Comparison of ENCODE assay signal across 7 mouse cellular contexts in genomic region chr4:123254617-123255016, GRCm38 (mm10). TPM values are rescaled to one million over a fixed set of nuclear protein-coding genes. Genes with fewer than 3 reads are reported as not detected.
A peak's percentile ranks its signal among the peaks of the same experiment; 100 is the strongest.
DNase-seq lines count a peak whose midpoint lies in the region; ATAC-seq and TF ChIP-seq lines count a peak whose summit lies in the region.

No protein-coding gene starts in this region.

- H3K36me3 ChIP-seq in intestine, embryonic 16.5 days (ENCODE audit: control insufficient read depth, insufficient read depth, low read length): no peaks in the 10 kb centered on the region

- H3K4me2 ChIP-seq in intestine, embryonic 16.5 days (ENCODE audit: low read depth, low read length): no peak overlapping the region

- H3K9me3 ChIP-seq in intestine, embryonic 16.5 days (ENCODE audit: control insufficient read depth, low read length): no peaks in the 10 kb centered on the region

- H3K4me1 ChIP-seq in intestine, embryonic 16.5 days (ENCODE audit: control insufficient read depth, insufficient read depth, low read length): no peaks in the 10 kb centered on the region

- WGBS in intestine, embryonic 16.5 days: 14% methylated on average over 5 of the region's 5 CpGs

- H3K4me3 ChIP-seq in layer of hippocampus, adult 2 months: no peak overlapping the region
- H3K4me3 ChIP-seq in intestine, embryonic 16.5 days (ENCODE audit: low read length): no peak overlapping the region

- peak; percentile 72; the same call in 1 of the 2 replicates for ATAC-seq in intestine, embryonic 16.5 days

- H3K27ac ChIP-seq in layer of hippocampus, adult 2 months: no peak overlapping the region
- H3K27ac ChIP-seq in intestine, embryonic 16.5 days (ENCODE audit: low read length): no peak overlapping the region

- DNase-seq in layer of hippocampus, adult 2 months (ENCODE audit: low spot score in 2 of 2): peak; percentile 58 to 67
- no peak for DNase-seq in layer of hippocampus, postnatal 25 days (ENCODE audit: extremely low spot score in 1 of 2, low spot score in 1 of 2)
- peak; percentile 43 for DNase-seq in MEL-GATA-1-ER (ENCODE audit: extremely low read depth, low read depth)
- peak; percentile 53 for DNase-seq in c-Kit-positive CD71-positive TER-119-positive erythroid progenitor cells, embryonic 14.5 days (ENCODE audit: low spot score)
- DNase-seq in skeletal muscle tissue, adult 2 months (ENCODE audit: low read depth, low spot score): peak; percentile 59
- no peak for DNase-seq in right cerebral cortex, postnatal 4 days

- H3K9ac ChIP-seq in intestine, embryonic 16.5 days (ENCODE audit: low read depth, low read length): no peak overlapping the region

- H3K27me3 ChIP-seq in intestine, embryonic 16.5 days (replicated peaks; ENCODE audit: control insufficient read depth, insufficient read depth, low read length): no peaks in the 10 kb centered on the region

- peak; percentile 84 for TF ChIP-seq CTCF in layer of hippocampus, adult 2 months (conservative IDR thresholded peaks at IDR 0.05)

RNA-seq across cellular contexts. Expression of gene Pabpc4, which starts 7.5 kb away (rescaled TPM):
- 10 to 100 TPM; 45.9 to 47.6 TPM for total RNA-seq in layer of hippocampus, adult 2 months (2021)
- total RNA-seq in layer of hippocampus, postnatal 25 days (2021): 10 to 100 TPM; 46.3 to 46.5 TPM
- 31.6 and 36.7 TPM in 2 replicates for polyA plus RNA-seq in intestine, embryonic 16.5 days (2015; fragmentation: Nextera tagmentation; extraction: Ambion mirVana)

RNA-seq across cellular contexts. Expression of gene Heyl, which starts 21.3 kb away (rescaled TPM):
- 1 to 10 TPM; 3.1 to 3.3 TPM for total RNA-seq in layer of hippocampus, adult 2 months (2021)
- 1 to 10 TPM; 3.9 to 4.8 TPM for total RNA-seq in layer of hippocampus, postnatal 25 days (2021)
- polyA plus RNA-seq in intestine, embryonic 16.5 days (2015; fragmentation: Nextera tagmentation; extraction: Ambion mirVana): 10.7 and 12.0 TPM in 2 replicates

RNA-seq across cellular contexts. Expression of gene Nt5c1a, which starts 53.3 kb away (rescaled TPM):
- total RNA-seq in layer of hippocampus, adult 2 months (2021): 10 to 100 TPM; 14.5 to 15.2 TPM
- 10 to 100 TPM; 15.7 to 16.3 TPM for total RNA-seq in layer of hippocampus, postnatal 25 days (2021)
- polyA plus RNA-seq in intestine, embryonic 16.5 days (2015; fragmentation: Nextera tagmentation; extraction: Ambion mirVana): not detected in 2 replicates

Comparison
In these comparisons a context has a peak if more than half of its experiments do, and no peak if none do; other contexts are left out.
1. DNase-seq: peak in layer of hippocampus, adult 2 months (2 of 2), MEL-GATA-1-ER (single experiment), c-Kit-positive CD71-positive TER-119-positive erythroid progenitor cells, embryonic 14.5 days (single experiment) and skeletal muscle tissue, adult 2 months (single experiment); none in layer of hippocampus, postnatal 25 days (0 of 2) and right cerebral cortex, postnatal 4 days (single experiment).